Mouse (Mus musculus) liver, embryonic 11.5 days (tissue): ENCODE data around the gene Ephb1. TPM values are rescaled to one million over a fixed set of nuclear protein-coding genes. Genes with fewer than 3 reads are reported as not detected.

Source experiments
- ATAC-seq: fragments of 200-750 bp; cut with Nextera tagmentation; replicated peaks from 2 replicates; pipeline ENCODE4 v1.8.0; 2017; ENCODE audit warnings: moderate number of reproducible peaks, mild to moderate bottlenecking, moderate TSS enrichment, moderate library complexity; ENCODE audit not compliant: low FRiP score
- DNase-seq: peaks from one replicate; pipeline ENCODE4 v3.0.0-alpha.2; 2017; ENCODE audit warnings: low spot score
- H3K27ac ChIP-seq: fragments of 300-500 bp; sonication (generic); 2 replicates; pipeline ENCODE4 v1.5.1; 2014; ENCODE audit warnings: mild to moderate bottlenecking, low read depth, low read length, control low read depth
- H3K27me3 ChIP-seq: fragments of 300-500 bp; sonication (generic); replicated peaks from 2 replicates; pipeline ENCODE4 v1.6.1; 2014; ENCODE audit warnings: low read length, mixed read lengths; ENCODE audit not compliant: control insufficient read depth, insufficient read depth
- H3K36me3 ChIP-seq: fragments of 300-500 bp; sonication (generic); 2 replicates; pipeline ENCODE4 v1.6.1; 2014; ENCODE audit warnings: mild to moderate bottlenecking, low read length, moderate library complexity, mixed read lengths; ENCODE audit not compliant: control insufficient read depth, insufficient read depth
- H3K4me1 ChIP-seq: fragments of 300-500 bp; sonication (generic); replicated peaks from 2 replicates; pipeline ENCODE4 v1.6.1; 2014; ENCODE audit warnings: low read length, mixed read lengths; ENCODE audit not compliant: control insufficient read depth, insufficient read depth
- H3K4me2 ChIP-seq: fragments of 300-500 bp; sonication (generic); 2 replicates; pipeline ENCODE4 v1.6.1; 2014; ENCODE audit warnings: mild to moderate bottlenecking, control low read depth, moderate library complexity
- H3K4me3 ChIP-seq: fragments of 300-500 bp; sonication (generic); 2 replicates; pipeline ENCODE4 v1.5.1; 2014; ENCODE audit warnings: low read depth, low read length, control low read depth
- H3K9ac ChIP-seq: fragments of 300-500 bp; sonication (generic); 2 replicates; pipeline ENCODE4 v1.6.1; 2014; ENCODE audit warnings: low read depth, low read length, control low read depth
- H3K9me3 ChIP-seq: fragments of 300-500 bp; sonication (generic); 2 replicates; pipeline ENCODE4 v1.6.1; 2016; ENCODE audit warnings: low read length, inconsistent platforms, mixed read lengths; ENCODE audit not compliant: control insufficient read depth
- WGBS: fragments of 180-500 bp; shearing (Covaris S2); extraction: QIAGEN DNeasy Blood & Tissue Kit; methylation state at CpG from one replicate; pipeline ENCODE4 v1.1.7; 2014; 5-methylcytosine and 5-hydroxymethylcytosine counted together
- polyA plus RNA-seq: library from polyadenylated mRNA; unstranded; fragments of >200 nt; fragmentation: Nextera tagmentation; extraction: Ambion mirVana; gene quantifications from 2 replicates; pipeline ENCODE4 v1.2.1, GENCODE M21; 2014

The Ephb1 gene
- polyA plus RNA-seq, 1 experiment from 2014 or later = 0.70 TPM

- no peak overlapping the region for H3K27ac ChIP-seq
- H3K4me1 ChIP-seq = no peaks in the 10 kb centered on the region
- no peak overlapping the region for H3K9ac ChIP-seq
- WGBS = 64% methylated on average over 13 of the region's 13 CpGs
- ATAC-seq (no peak), DNase-seq (no peak)
- no peaks in the 10 kb centered on the region for H3K9me3 ChIP-seq
- no peaks in the 10 kb centered on the region for H3K27me3 ChIP-seq
- H3K36me3 ChIP-seq = no peaks in the 10 kb centered on the region
- no peak overlapping the region for H3K4me3 ChIP-seq
- H3K4me2 ChIP-seq = no peak overlapping the region
Observed at GRCm38 (mm10) chr9:102192724-102193685, 161.5 kb downstream of the Ephb1 start.

- Histone ChIP-seq H3K27me3 (no peaks in the 10 kb centered on the region), H3K4me1 (no peaks in the 10 kb centered on the region), H3K36me3 (no peaks in the 10 kb centered on the region), H3K4me2 (no peak overlapping the region), H3K27ac (no peak overlapping the region), H3K4me3 (no peak overlapping the region), H3K9ac (no peak overlapping the region), H3K9me3 (no peaks in the 10 kb centered on the region)
- ATAC-seq (no peak), DNase-seq (no peak)
- WGBS = 68% methylated on average over 9 of the region's 9 CpGs
Observed at GRCm38 (mm10) chr9:102190058-102190457, 164.4 kb downstream of the Ephb1 start.

GRCm38 (mm10) chr9:102189406-102189805, 165.1 kb downstream of the Ephb1 start:
- no peaks in the 10 kb centered on the region for H3K27me3 ChIP-seq

GRCm38 (mm10) chr9:102183663-102184274, 170.7 kb downstream of the Ephb1 start:
- H3K4me1 ChIP-seq = no peaks in the 10 kb centered on the region
- no peak overlapping the region for H3K27ac ChIP-seq
- no peaks in the 10 kb centered on the region for H3K27me3 ChIP-seq
- no peak overlapping the region for H3K4me3 ChIP-seq
- H3K9ac ChIP-seq = no peak overlapping the region
- ATAC-seq (no peak), DNase-seq (no peak)
- H3K9me3 ChIP-seq = no peaks in the 10 kb centered on the region
- WGBS = 66% methylated on average over 22 of the region's 22 CpGs
- no peak overlapping the region for H3K4me2 ChIP-seq
- H3K36me3 ChIP-seq = no peaks in the 10 kb centered on the region

More at GRCm38 (mm10) chr9:102189406-102189805, 165.1 kb downstream of the Ephb1 start:
- Histone ChIP-seq H3K36me3 (no peaks in the 10 kb centered on the region), H3K4me3 (no peak overlapping the region), H3K4me2 (no peak overlapping the region), H3K27ac (no peak overlapping the region), H3K9me3 (no peaks in the 10 kb centered on the region), H3K9ac (no peak overlapping the region), H3K4me1 (no peaks in the 10 kb centered on the region)
- 59% methylated on average over 11 of the region's 11 CpGs for WGBS
- no peak for DNase-seq
- no peak for ATAC-seq

GRCm38 (mm10) chr9:102181810-102182490, 172.5 kb downstream of the Ephb1 start:
- Histone ChIP-seq H3K4me2 (no peak overlapping the region), H3K27me3 (no peaks in the 10 kb centered on the region), H3K4me3 (no peak overlapping the region), H3K27ac (no peak overlapping the region), H3K36me3 (no peaks in the 10 kb centered on the region), H3K4me1 (no peaks in the 10 kb centered on the region), H3K9me3 (no peaks in the 10 kb centered on the region), H3K9ac (no peak overlapping the region)
- ATAC-seq (no peak), DNase-seq (no peak)
- WGBS = 81% methylated on average over 10 of the region's 10 CpGs

- Histone ChIP-seq H3K27ac (no peak overlapping the region), H3K9me3 (no peaks in the 10 kb centered on the region), H3K4me1 (no peaks in the 10 kb centered on the region), H3K4me2 (no peak overlapping the region), H3K4me3 (no peak overlapping the region), H3K27me3 (no peaks in the 10 kb centered on the region), H3K9ac (no peak overlapping the region), H3K36me3 (no peaks in the 10 kb centered on the region)
- WGBS = 52% methylated on average over 3 of the region's 3 CpGs
- ATAC-seq = no peak
- DNase-seq = no peak
Observed at GRCm38 (mm10) chr9:102181276-102181675, 173.2 kb downstream of the Ephb1 start.

- no peak overlapping the region for H3K4me3 ChIP-seq
- ATAC-seq (no peak), DNase-seq (no peak)
- H3K4me1 ChIP-seq = no peaks in the 10 kb centered on the region
- WGBS = 67% methylated on average over 2 of the region's 2 CpGs
- H3K4me2 ChIP-seq = no peak overlapping the region
- H3K9ac ChIP-seq = no peak overlapping the region
- no peak overlapping the region for H3K27ac ChIP-seq
- H3K27me3 ChIP-seq = no peaks in the 10 kb centered on the region
- H3K36me3 ChIP-seq = no peaks in the 10 kb centered on the region
- H3K9me3 ChIP-seq = no peaks in the 10 kb centered on the region
Observed at GRCm38 (mm10) chr9:102180486-102180885, 174.0 kb downstream of the Ephb1 start.

GRCm38 (mm10) chr9:102180070-102180469, 174.4 kb downstream of the Ephb1 start:
- ATAC-seq (no peak), DNase-seq (no peak)
- Histone ChIP-seq H3K9me3 (no peaks in the 10 kb centered on the region), H3K9ac (no peak overlapping the region), H3K27me3 (no peaks in the 10 kb centered on the region), H3K4me1 (no peaks in the 10 kb centered on the region), H3K36me3 (no peaks in the 10 kb centered on the region), H3K4me3 (no peak overlapping the region), H3K4me2 (no peak overlapping the region), H3K27ac (no peak overlapping the region)
- WGBS = 53% methylated on average over 2 of the region's 2 CpGs
